Mouse (Mus musculus) ES-Bruce4 (cell line): ENCODE measurements at regions not wholly inside any gene's neighbourhood (a gene's known extent, or its start where the extent isn't known, plus 50 kb on each side); places are given as distances from the start of the nearest gene placed in this dataset.

ENCODE experiments used
- H3K27ac ChIP-seq: 2 replicates; pipeline ENCODE4 v1.5.1; 2012; ENCODE audit warnings: low read length, inconsistent platforms; ENCODE audit not compliant: insufficient read depth
- H3K27me3 ChIP-seq: 2 replicates; pipeline ENCODE4 v1.6.1; 2012; ENCODE audit warnings: mild to moderate bottlenecking, low read length, inconsistent platforms; ENCODE audit not compliant: control insufficient read depth, poor library complexity, insufficient read depth, severe bottlenecking
- H3K36me3 ChIP-seq: 2 replicates; pipeline ENCODE4 v1.6.1; 2012; ENCODE audit warnings: inconsistent platforms, mild to moderate bottlenecking, low read length, moderate library complexity; ENCODE audit not compliant: control insufficient read depth, poor library complexity, insufficient read depth, severe bottlenecking
- H3K4me1 ChIP-seq: one replicate; pipeline ENCODE4 v1.8.1; 2011; ENCODE audit warnings: low read length; ENCODE audit not compliant: control insufficient read depth, insufficient read depth
- H3K4me3 ChIP-seq: 2 replicates; pipeline ENCODE4 v1.5.1; 2011; ENCODE audit warnings: low read depth, mild to moderate bottlenecking, low read length
- H3K9ac ChIP-seq: 2 replicates; pipeline ENCODE4 v1.6.1; 2012; ENCODE audit warnings: low read depth, mild to moderate bottlenecking, inconsistent platforms; ENCODE audit not compliant: poor library complexity, severe bottlenecking
- H3K9me3 ChIP-seq: replicated peaks from 2 replicates; pipeline ENCODE4 v1.6.1; 2012; ENCODE audit warnings: mild to moderate bottlenecking, low read length, inconsistent platforms; ENCODE audit not compliant: control insufficient read depth, poor library complexity, insufficient read depth, severe bottlenecking
- CTCF ChIP-seq: IDR thresholded peaks from one replicate; pipeline ENCODE4 v1.8.1; 2011; ENCODE audit warnings: low read depth, low read length
- EP300 ChIP-seq: IDR thresholded peaks from 2 replicates; pipeline ENCODE4 v1.6.1; 2011; ENCODE audit warnings: low read depth, low read length; ENCODE audit not compliant: insufficient read depth
- POLR2A ChIP-seq: IDR thresholded peaks from one replicate; pipeline ENCODE4 v1.8.1; 2011; ENCODE audit warnings: low read length; ENCODE audit not compliant: insufficient read depth

GRCm38 (mm10) chr3:37835687-37836086, 111.4 kb upstream of the Gm5148 start:
- Histone ChIP-seq H3K4me1 (no peaks in the 10 kb centered on the region), H3K9ac (no peak overlapping the region), H3K27me3 (no peaks in the 10 kb centered on the region), H3K4me3 (no peak overlapping the region), H3K27ac (no peak overlapping the region), H3K36me3 (no peaks in the 10 kb centered on the region), H3K9me3 (no peaks in the 10 kb centered on the region)
- TF ChIP-seq POLR2A (no peak), EP300 (no peak), CTCF (no peak)

GRCm38 (mm10) chr3:37835135-37835534, 110.8 kb upstream of the Gm5148 start:
- no peaks in the 10 kb centered on the region for H3K4me1 ChIP-seq
- H3K9ac ChIP-seq, result no peak overlapping the region
- TF ChIP-seq POLR2A (no peak), CTCF (no peak), EP300 (no peak)
- H3K9me3 ChIP-seq, result no peaks in the 10 kb centered on the region
- H3K4me3 ChIP-seq, result no peak overlapping the region
- H3K27ac ChIP-seq, result no peak overlapping the region
- H3K36me3 ChIP-seq, result no peaks in the 10 kb centered on the region
- H3K27me3 ChIP-seq, result no peaks in the 10 kb centered on the region

DNA sequence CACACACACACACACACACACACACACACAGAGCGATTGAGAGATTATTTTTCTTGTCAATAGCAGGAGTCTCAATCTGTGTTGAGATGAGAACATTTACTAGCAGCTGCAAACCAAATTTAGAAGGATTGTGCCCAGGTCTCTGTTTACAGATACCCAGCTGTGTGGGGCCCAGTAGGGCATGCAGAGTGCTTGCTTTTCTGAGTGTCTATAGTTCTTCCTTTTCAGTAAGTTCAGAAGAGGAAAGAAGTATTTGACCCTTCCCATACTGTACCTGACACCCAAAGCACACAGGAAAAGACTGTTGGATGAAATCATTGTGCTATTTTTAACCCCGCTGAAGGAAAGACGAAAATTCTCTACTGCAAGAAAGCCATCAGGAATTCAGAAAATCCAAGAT, 110.3 kb upstream of the Gm5148 start:
- Histone ChIP-seq H3K4me3 (no peak overlapping the region), H3K9me3 (no peaks in the 10 kb centered on the region), H3K36me3 (no peaks in the 10 kb centered on the region), H3K4me1 (no peaks in the 10 kb centered on the region), H3K27me3 (no peaks in the 10 kb centered on the region), H3K9ac (no peak overlapping the region), H3K27ac (no peak overlapping the region)
- no peak for TF ChIP-seq POLR2A
- TF ChIP-seq CTCF, result no peak
- no peak for TF ChIP-seq EP300

- H3K9ac ChIP-seq, result no peak overlapping the region
- no peaks in the 10 kb centered on the region for H3K36me3 ChIP-seq
- no peak overlapping the region for H3K27ac ChIP-seq
- no peaks in the 10 kb centered on the region for H3K9me3 ChIP-seq
- H3K4me1 ChIP-seq, result no peaks in the 10 kb centered on the region
- TF ChIP-seq EP300, result no peak
- no peak for TF ChIP-seq CTCF
- TF ChIP-seq POLR2A, result no peak
- H3K4me3 ChIP-seq, result no peak overlapping the region
- no peaks in the 10 kb centered on the region for H3K27me3 ChIP-seq
Observed at GRCm38 (mm10) chr3:37833387-37833786, 109.1 kb upstream of the Gm5148 start.

- TF ChIP-seq CTCF, result no peak
- no peak for TF ChIP-seq POLR2A
- TF ChIP-seq EP300, result no peak
- H3K9me3 ChIP-seq, result peaks cover 6% of the 10 kb centered on the region
Observed at GRCm38 (mm10) chr3:37827546-37827945, 103.3 kb upstream of the Gm5148 start.

GRCm38 (mm10) chr3:37825602-37826001, 101.3 kb upstream of the Gm5148 start:
- Histone ChIP-seq H3K9ac (no peak overlapping the region), H3K27me3 (no peaks in the 10 kb centered on the region; the same call in 1 of the 2 replicates), H3K36me3 (no peaks in the 10 kb centered on the region), H3K4me3 (no peak overlapping the region), H3K9me3 (peaks cover 6% of the 10 kb centered on the region), H3K27ac (no peak overlapping the region), H3K4me1 (no peaks in the 10 kb centered on the region)
- TF ChIP-seq EP300 (no peak), POLR2A (no peak)

More at GRCm38 (mm10) chr3:37827546-37827945, 103.3 kb upstream of the Gm5148 start:
- Histone ChIP-seq H3K36me3 (no peaks in the 10 kb centered on the region), H3K9ac (no peak overlapping the region), H3K27me3 (no peaks in the 10 kb centered on the region; the same call in 1 of the 2 replicates), H3K4me1 (no peaks in the 10 kb centered on the region), H3K4me3 (no peak overlapping the region), H3K27ac (no peak overlapping the region)
